Comparison of ENCODE assay signal across 23 mouse cellular contexts in the genomic region with DNA sequence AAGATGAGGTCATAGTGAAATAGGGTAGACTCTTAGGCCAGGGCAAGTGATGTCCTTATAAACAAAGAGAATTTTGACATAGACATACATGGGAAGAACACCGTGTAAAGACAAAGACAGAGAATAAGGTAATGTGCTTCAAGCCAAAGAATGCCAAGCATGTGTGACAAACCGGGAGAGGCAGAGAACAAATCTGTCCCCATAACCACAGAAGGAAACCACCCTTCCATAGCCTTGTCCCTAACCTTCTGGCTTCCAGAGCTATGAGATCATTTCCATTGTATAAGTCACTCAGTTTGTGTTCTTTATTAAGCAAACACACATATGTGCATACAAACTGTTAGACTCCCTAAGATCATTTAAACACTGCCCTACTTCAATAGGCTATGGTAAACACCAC. TPM values are rescaled to one million over a fixed set of nuclear protein-coding genes. Genes with fewer than 3 reads are reported as not detected.
DNase-seq lines count a peak whose midpoint lies in the region; ATAC-seq and TF ChIP-seq lines count a peak whose summit lies in the region.
"Had no signal": no experiment of that assay in that cellular context is flagged by ENCODE, and none has a peak within 500 bp of the region (broad histone marks: within the 10 kb centered on the region; RNA-seq: fewer than 3 reads in every experiment).

No protein-coding gene starts in this region.

- H3K27ac ChIP-seq in stomach, embryonic 16.5 days (ENCODE audit: low read length), result no peak overlapping the region
- no peak overlapping the region for H3K27ac ChIP-seq in hindbrain, embryonic 16.5 days (ENCODE audit: low read depth, low read length)
- H3K27ac ChIP-seq: heart, embryonic 10.5 days; heart, embryonic 13.5 days; hindbrain, embryonic 12.5 days; hindbrain, embryonic 15.5 days; intestine, embryonic 15.5 days had no signal

- H3K27me3 ChIP-seq in Patski, result no peaks in the 10 kb centered on the region
- no peaks in the 10 kb centered on the region for H3K27me3 ChIP-seq in stomach, embryonic 16.5 days (ENCODE audit: control insufficient read depth, insufficient read depth, low read length)
- H3K27me3 ChIP-seq in hindbrain, embryonic 16.5 days (replicated peaks; ENCODE audit: control insufficient read depth, insufficient read depth, low read length), result no peaks in the 10 kb centered on the region
- H3K27me3 ChIP-seq: heart, embryonic 13.5 days; hindbrain, embryonic 12.5 days; hindbrain, embryonic 15.5 days; intestine, embryonic 15.5 days had no signal

- H3K4me3 ChIP-seq in stomach, embryonic 16.5 days (replicated peaks; ENCODE audit: low read length), result no peak overlapping the region
- H3K4me3 ChIP-seq in hindbrain, embryonic 16.5 days (ENCODE audit: low read length), result no peak overlapping the region
- H3K4me3 ChIP-seq: heart, embryonic 10.5 days; heart, embryonic 13.5 days; hindbrain, embryonic 12.5 days; hindbrain, embryonic 15.5 days; intestine, embryonic 15.5 days had no signal

- 55% methylated on average over 2 of the region's 2 CpGs for WGBS in stomach, embryonic 16.5 days
- WGBS in hindbrain, embryonic 16.5 days, result 67% methylated on average over 2 of the region's 2 CpGs

- no peaks in the 10 kb centered on the region for H3K9me3 ChIP-seq in stomach, embryonic 16.5 days (replicated peaks; ENCODE audit: control insufficient read depth, low read length)
- H3K9me3 ChIP-seq in hindbrain, embryonic 16.5 days (ENCODE audit: control insufficient read depth, low read length), result no peaks in the 10 kb centered on the region
- H3K9me3 ChIP-seq: heart, embryonic 10.5 days; hindbrain, embryonic 12.5 days; hindbrain, embryonic 15.5 days; intestine, embryonic 15.5 days had no signal

- POLR2A ChIA-PET in Patski (lab: Charles Lee), result no interaction called here

- in situ Hi-C loops in Patski (cut with MboI; ENCODE audit: low pct_unique_long_range_greater_than_20kb), result no loop called here

- no peaks in the 10 kb centered on the region for H3K36me3 ChIP-seq in stomach, embryonic 16.5 days (ENCODE audit: control insufficient read depth, insufficient read depth, low read length)
- H3K36me3 ChIP-seq in hindbrain, embryonic 16.5 days (ENCODE audit: control insufficient read depth, insufficient read depth, low read length), result no peaks in the 10 kb centered on the region
- H3K36me3 ChIP-seq: heart, embryonic 10.5 days; heart, embryonic 13.5 days; hindbrain, embryonic 12.5 days; hindbrain, embryonic 15.5 days; intestine, embryonic 15.5 days had no signal

- CTCF ChIA-PET in Patski (lab: Charles Lee), result no interaction called here

- ATAC-seq in Patski, result peak; percentile 76
- ATAC-seq in stomach, embryonic 16.5 days (ENCODE audit: insufficient read depth, low FRiP score), result peak; percentile 29; the same call in 1 of the 2 replicates
- ATAC-seq in hindbrain, embryonic 16.5 days, result no peak
- ATAC-seq: CD4-positive, CD25-positive, alpha-beta regulatory T cell, adult 4 months; forebrain, embryonic 14.5 days; forebrain, postnatal 0 days; intestine, embryonic 15.5 days had no signal

- no peak overlapping the region for H3K4me2 ChIP-seq in stomach, embryonic 16.5 days (ENCODE audit: low read depth, low read length)
- H3K4me2 ChIP-seq in hindbrain, embryonic 16.5 days (ENCODE audit: low read length), result no peak overlapping the region
- H3K4me2 ChIP-seq: heart, embryonic 13.5 days; hindbrain, embryonic 12.5 days; hindbrain, embryonic 15.5 days; intestine, embryonic 15.5 days had no signal

- DNase-seq in 3134 (ENCODE audit: extremely low read depth, insufficient read length, low spot score) (peak; percentile 64), 3T3-L1 (ENCODE audit: low read depth, low spot score) (peak; percentile 62), Patski (ENCODE audit: low read depth, low spot score) (no peak)
- no peak for DNase-seq in yolk sac, embryonic 10.5 days (ENCODE audit: low spot score)
- no peak for DNase-seq in frontal cortex, postnatal 14 days (ENCODE audit: low spot score in 2 of 2)
- DNase-seq: adrenal gland, postnatal 10 days; adrenal gland, postnatal 36 days; B cell, adult 2 months; cerebellum, adult 18-20 months; cerebellum, adult 9-10 months; cerebellum, postnatal 14 days; forebrain, postnatal 0 days; gastrocnemius, postnatal 25 days; heart, adult 18-20 months had no signal

- H3K9ac ChIP-seq in stomach, embryonic 16.5 days (ENCODE audit: low read length), result no peak overlapping the region
- no peak overlapping the region for H3K9ac ChIP-seq in hindbrain, embryonic 16.5 days (ENCODE audit: low read depth, low read length)
- H3K9ac ChIP-seq: forebrain, postnatal 0 days; heart, embryonic 13.5 days; hindbrain, embryonic 12.5 days; hindbrain, embryonic 15.5 days; intestine, embryonic 15.5 days had no signal

- H3K4me1 ChIP-seq in stomach, embryonic 16.5 days (ENCODE audit: control insufficient read depth, insufficient read depth, low read length), result no peaks in the 10 kb centered on the region
- no peaks in the 10 kb centered on the region for H3K4me1 ChIP-seq in hindbrain, embryonic 16.5 days (ENCODE audit: control insufficient read depth, insufficient read depth, low read depth, low read length)
- H3K4me1 ChIP-seq: heart, embryonic 10.5 days; hindbrain, embryonic 12.5 days; hindbrain, embryonic 15.5 days; intestine, embryonic 15.5 days had no signal

- TF ChIP-seq CTCF in Patski (IDR thresholded peaks at IDR 0.05), result no peak

RNA-seq across cellular contexts. Expression of gene Sorbs2, which starts 21.3 kb away (rescaled TPM):
- 17.3 TPM for polyA plus RNA-seq in Patski (2021)
- 27.2 and 28.3 TPM in 2 replicates for polyA plus RNA-seq in stomach, embryonic 16.5 days (2015; fragmentation: Nextera tagmentation; extraction: Ambion mirVana)
- polyA plus RNA-seq in hindbrain, embryonic 16.5 days (2015; fragmentation: Nextera tagmentation; extraction: Ambion mirVana), result 40.8 and 53.1 TPM in 2 replicates

Comparison
In these comparisons a context has a peak if more than half of its experiments do, and no peak if none do; other contexts are left out.
1. DNase-seq: peak in 3134 (single experiment) and 3T3-L1 (single experiment); none in Patski (single experiment), yolk sac, embryonic 10.5 days (single experiment) and frontal cortex, postnatal 14 days (0 of 2).